Mouse (Mus musculus) G1E (cell line): ENCODE data around the gene Dicer1.

Experiments used
- CTCF ChIP-seq: IDR thresholded peaks from 2 replicates; pipeline ENCODE4 v1.5.1; 2012; ENCODE audit warnings: low read depth, low read length, inconsistent platforms, mixed read lengths
- GATA1 ChIP-seq: IDR thresholded peaks from 2 replicates; pipeline ENCODE4 v1.6.1; 2012; ENCODE audit warnings: borderline replicate concordance, low read length, inconsistent platforms, mixed read lengths
- TAL1 ChIP-seq: conservative IDR thresholded peaks from 2 replicates; pipeline ENCODE4 v1.6.1; 2012; ENCODE audit warnings: low read depth, low read length, inconsistent platforms, mixed read lengths

- TF ChIP-seq CTCF (no peak), TAL1 (no peak), GATA1 (no peak)
Measured at GRCm38 (mm10) chr12:104758066-104758465, 6.3 kb upstream of the Dicer1 start.
